Mouse (Mus musculus) CH12.LX (cell line): ENCODE measurements around the gene BC147527.

Experiments used
- CTCF ChIP-seq, 2 experiments: IDR thresholded peaks in 1 of 2; conservative IDR thresholded peaks in 1 of 2; 2 replicates each; pipeline ENCODE4 v1.5.1; 2011 to 2012; ENCODE audit warnings: low read depth in 2 of 2, low read length in 2 of 2, improper control_type of control experiment in 1 of 2, inconsistent platforms in 1 of 2, mild to moderate bottlenecking in 1 of 2, moderate library complexity in 1 of 2
- E2F4 ChIP-seq: IDR thresholded peaks from 2 replicates; pipeline ENCODE4 v1.6.1; 2011; ENCODE audit warnings: low read depth, low read length, improper control_type of control experiment; ENCODE audit not compliant: insufficient replicate concordance
- POLR2A ChIP-seq: IDR thresholded peaks from 2 replicates; pipeline ENCODE4 v1.6.1; 2011; ENCODE audit warnings: low read depth, mild to moderate bottlenecking, improper control_type of control experiment, low read length
- TCF12 ChIP-seq: IDR thresholded peaks from 2 replicates; pipeline ENCODE4 v1.6.1; 2014; ENCODE audit warnings: low read depth, mild to moderate bottlenecking, inconsistent platforms, low read length, improper control_type of control experiment
- USF2 ChIP-seq: conservative IDR thresholded peaks from 2 replicates; pipeline ENCODE4 v1.6.1; 2011; ENCODE audit warnings: low read depth, low read length, improper control_type of control experiment

GRCm38 (mm10) chr13:120310749-120311148 is 10.6 kb downstream of the BC147527 start:
- no peak for TF ChIP-seq E2F4
- no peak for TF ChIP-seq CTCF (conservative IDR thresholded peaks at IDR 0.05 in 1 of 2, IDR thresholded peaks at IDR 0.05 in 1 of 2; ENCODE audit: low read depth in 2 of 2, low read length in 2 of 2)
- no peak for TF ChIP-seq POLR2A
- no peak for TF ChIP-seq TCF12
- TF ChIP-seq USF2, result no peak
